Mouse (Mus musculus): ENCODE measurements at regions not wholly inside any gene's neighbourhood (a gene's known extent, or its start where the extent isn't known, plus 50 kb on each side); places are given as distances from the start of the nearest gene placed in this dataset.
A peak's percentile ranks its signal among the peaks of the same experiment; 100 is the strongest.

DNA sequence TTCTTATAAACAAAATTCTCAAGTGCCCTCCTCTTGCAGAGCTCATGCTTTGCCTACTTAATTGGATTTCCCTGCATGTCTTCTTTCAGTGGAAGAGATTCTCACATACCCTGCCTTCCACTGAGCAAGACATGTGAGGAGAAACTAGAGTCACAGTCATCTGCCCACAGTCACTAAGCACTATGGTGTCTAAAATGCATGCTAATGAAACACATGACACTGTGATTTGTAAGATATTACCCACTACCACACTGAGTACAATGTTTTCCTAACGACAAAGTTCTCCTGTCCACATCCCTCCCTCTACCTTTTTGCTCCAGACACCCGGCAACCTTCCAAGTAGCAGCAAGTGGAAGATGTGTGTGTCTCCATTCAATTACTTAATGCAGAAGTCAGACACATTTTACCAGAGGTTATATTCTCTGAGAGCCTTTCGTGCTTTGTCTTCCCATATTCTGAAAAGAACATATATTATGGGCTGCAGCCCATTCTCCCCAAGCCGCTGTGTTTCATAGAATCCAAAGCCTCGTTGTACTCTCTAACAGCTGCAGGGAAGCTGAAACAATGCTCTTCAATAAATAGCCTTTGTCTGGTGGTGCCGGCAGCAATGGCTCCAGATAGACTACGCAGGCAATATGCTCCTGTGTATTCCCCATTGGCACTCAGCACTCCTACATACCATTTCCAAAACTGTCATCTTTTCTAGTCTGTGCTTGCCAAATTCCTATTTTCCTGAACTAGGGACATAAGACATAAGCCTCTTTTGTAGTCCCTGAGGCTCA is 670.7 kb downstream of the Poteg start:
- DNase-seq, result no peak

DNA sequence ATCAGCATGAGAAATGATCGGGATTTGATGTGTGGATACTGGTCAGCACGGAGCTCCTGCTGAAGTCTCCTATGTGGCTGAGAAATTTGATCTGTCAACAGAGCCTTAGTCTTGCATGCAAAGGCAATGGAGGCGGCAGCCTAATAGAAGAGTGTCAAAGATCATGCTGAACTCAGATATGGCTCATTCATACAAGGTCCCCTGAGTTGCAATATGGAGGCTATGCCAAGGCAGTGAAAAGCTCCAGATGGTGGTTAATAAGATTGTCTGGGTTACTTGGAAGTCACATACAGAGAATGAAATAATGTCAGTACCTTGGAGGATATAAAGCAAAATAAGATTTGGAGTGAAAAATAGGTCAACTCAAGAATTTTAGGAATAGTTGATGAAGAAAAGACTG is 677.6 kb downstream of the Poteg start:
- DNase-seq, result no peak

DNA sequence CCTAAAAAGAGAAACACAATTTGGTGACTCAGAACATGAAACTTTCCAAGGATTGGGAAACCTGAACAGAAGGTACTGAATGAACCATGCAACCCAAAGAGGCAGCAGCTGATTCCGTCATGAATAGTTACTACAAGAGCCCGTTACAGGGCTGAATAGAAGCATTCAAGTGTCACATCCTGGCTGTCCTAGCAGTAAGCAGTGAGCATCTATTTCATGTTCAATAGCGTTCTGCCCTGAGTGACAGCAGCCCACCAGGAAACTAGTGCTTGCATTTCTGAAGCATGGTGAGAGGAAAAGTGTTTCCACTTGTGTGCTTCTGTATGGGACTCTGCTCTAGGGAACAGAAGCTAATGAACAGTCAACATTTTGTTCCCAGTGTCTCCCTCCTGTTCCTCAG is 694.4 kb downstream of the Poteg start:
- DNase-seq, result no peak

DNA sequence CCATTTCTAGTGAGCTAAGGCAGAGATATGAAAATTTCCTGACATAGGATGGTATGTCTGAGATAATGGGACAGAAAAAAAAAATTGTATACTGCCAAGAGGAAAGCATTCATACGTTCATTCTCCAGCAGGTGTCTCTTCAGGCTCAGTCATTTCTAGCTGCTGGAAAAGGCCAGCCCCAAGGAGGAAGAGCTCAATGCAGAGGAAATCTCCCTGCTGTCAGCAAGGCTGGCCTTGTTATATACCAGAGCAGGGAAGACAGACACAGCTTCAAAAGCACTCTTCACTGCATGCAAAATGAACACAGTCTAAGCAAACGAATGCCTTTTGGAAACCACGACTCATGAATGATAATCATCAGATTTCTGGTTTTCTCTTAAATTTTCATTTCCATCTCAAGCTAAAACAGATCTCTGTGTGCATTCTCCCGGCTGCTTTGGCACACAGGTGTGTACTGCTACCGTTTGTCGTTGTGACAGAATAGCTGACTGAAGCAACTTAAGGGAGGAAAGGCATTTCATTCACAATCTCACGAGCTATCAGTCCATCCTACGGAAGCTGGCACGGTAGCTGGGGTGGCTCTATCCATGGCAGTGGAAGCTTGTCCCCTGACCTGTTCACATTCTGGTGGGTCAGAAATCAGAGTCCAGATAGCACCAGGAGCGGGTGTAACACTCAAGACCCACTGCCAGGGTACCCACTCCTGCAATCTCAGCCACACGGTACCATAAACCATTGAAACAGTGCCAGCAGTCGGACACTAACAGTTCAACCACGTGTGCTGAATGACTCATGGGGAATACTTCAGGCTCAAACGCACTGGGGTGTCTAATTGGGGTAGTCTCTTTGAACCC is 701.4 kb downstream of the Poteg start:
- DNase-seq, result peak in 1 of 2 experiments; percentile 2

DNA sequence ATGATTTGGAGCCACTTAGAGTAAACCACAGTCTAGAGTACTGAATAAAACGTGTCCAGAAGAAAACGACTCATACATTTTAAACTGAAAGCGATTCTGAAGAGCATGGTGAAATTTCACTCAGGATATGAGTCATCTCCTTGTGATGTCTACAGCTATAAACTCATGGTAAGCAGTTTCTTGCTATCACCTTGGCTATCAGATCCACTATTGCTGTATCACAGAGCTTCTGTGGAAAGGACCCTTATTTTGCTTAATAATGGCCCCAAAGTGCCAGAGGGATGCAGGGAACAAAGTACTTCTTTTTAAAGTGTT is 701.9 kb downstream of the Poteg start:
- no peak for DNase-seq

DNA sequence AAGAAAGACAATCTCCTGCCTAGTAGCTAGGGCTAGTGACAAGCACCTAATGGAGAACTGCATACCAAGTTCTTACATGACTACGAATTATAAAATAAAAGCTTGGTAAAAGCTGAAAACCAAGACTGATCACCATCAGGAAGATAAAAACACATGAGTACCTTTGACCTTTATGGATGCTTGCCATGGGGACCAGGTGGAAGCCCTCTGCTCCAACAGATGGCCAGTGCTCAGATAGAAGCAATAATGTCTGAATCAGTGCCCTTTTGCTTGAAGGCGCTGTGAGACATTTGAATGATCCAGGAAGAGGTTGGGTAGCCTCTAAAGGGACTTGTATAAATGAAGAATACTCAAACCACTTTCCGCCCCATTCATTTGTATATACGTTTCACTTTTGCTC is 713.2 kb downstream of the Poteg start:
- DNase-seq, result no peak

DNA sequence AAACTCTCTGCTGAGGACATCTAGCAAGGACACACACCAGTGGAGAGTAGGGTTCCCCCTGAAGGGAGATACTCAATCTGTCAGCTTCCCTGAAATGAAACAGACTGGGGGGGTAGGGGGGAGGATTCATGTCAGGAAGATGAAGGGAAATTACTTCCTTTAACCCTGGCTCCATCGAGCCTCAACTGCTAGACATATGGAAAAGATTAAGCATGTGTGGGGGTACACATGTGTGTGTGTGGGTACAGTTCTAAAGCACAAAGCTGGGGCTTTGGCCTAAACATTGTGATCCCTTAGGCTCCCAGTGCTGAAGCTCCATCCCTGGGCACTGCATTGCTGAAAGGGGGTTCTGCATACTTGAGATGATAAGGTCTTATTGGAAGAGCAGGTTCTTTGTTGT is 720.6 kb downstream of the Poteg start:
- no peak for DNase-seq

DNA sequence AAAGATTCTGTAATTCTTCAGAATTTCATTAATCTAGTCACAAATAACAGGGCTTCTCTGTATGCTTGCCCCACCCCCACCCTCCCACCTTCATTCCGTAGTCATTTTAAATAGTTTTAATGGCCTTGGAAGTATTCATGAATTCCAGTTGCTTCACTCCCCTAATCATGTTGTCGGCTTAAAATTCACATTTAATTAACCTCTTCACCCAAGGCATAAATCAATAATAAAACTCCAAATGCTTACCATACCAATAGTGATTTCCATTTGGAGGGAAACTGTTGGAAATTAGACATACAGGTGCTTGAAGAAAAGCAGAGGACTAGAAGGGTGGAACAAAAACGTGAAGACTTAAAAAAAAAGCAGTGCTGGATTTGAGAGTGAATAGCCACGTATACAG is 724.0 kb downstream of the Poteg start:
- no peak for DNase-seq

DNA sequence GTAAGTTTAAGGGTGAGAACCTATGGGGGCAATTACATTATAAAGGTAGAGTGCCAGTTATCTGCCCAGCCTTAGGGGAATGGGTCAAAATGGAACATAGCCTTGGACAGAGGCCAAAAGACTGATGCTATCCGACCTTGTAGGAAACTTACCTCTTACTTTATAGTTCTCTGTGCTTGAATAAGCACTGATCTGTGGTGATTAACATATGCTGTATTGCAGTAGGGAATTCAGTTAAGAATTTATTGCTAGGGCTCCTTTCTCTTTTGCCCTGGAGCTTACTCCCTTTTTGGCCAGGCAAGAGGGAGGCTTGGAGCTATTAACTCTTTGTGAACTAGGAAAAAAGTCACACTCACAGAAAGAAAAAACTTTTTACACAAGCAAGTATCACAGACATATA is 748.5 kb downstream of the Poteg start:
- peak in 1 of 2 experiments; percentile 11 for DNase-seq

DNA sequence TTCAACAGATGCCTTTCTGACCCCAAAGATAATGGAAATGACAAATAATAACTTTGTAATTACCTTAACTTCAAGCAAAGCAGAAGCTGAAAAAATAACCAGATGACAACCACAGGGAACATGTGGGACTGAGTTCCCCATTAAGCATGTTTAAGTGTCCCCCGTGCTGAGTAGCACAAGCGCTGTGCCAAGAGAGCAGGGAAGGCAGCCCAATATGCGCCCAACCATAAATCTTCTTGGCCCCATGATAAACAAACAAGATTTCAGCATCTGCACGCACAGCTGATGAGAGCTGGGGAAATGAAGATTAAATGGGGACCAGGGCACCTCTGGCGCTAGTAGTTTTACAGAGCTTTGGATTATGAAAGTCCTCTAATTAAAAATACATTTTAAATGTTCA is 788.1 kb downstream of the Poteg start:
- no peak for DNase-seq

DNA sequence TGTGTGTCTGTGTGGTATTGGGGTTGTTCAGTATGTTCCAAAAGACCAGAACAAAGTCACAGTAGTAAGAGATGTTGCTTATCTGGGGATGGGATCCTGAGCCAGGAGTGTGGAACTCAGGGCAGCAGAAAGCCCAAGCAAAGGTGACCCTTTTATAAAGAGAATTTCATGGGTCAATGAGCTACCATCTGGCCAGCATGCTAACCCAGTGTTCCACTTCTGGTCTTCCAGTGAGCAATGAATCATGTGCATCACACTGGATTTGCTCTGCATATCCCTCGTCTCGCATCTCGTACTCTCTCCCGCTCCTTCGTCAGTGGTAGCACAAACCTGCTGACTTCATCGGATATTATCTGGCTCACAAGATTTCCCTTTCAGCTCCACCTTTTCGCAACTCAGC is 791.9 kb downstream of the Poteg start:
- no peak for DNase-seq

DNA sequence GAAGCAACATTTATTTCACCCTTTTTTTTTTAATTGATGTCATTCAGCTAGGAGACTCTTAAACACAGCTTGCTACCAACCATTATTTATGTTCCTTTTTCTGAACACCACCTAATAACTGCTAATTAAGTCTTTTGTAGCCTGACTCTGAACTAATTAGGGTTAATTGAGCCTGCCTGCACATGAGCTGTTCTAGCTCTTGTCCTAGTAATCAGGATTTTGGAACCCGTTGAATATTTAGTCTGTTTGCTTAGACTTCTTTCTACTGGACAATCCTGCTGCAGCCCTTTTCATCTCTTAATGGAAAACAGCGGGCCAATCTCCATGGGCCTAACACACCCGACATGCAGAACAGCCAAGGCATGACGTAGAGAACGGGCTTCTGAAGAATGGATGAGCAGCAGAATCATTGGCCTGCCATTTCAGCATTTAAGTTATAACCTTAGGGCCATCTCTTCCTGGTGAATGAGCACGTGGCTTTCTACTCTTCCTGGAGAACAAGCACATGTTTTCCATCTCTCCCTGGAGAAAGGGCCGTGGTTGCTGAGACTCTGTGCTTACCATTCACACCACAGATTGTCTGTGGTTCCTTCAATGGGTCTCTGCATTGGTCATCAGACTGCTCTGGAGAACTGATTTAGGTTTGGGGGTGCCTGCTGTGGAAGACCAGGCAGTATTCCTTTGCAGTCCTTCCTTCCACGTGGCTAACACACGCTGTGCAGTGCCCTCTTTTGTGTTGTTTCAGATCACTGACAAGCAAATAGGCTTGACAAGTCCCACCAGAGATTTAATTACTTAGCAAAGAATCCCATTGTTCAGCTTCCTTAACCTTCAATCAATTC is 805.1 kb downstream of the Poteg start:
- no peak for DNase-seq

DNA sequence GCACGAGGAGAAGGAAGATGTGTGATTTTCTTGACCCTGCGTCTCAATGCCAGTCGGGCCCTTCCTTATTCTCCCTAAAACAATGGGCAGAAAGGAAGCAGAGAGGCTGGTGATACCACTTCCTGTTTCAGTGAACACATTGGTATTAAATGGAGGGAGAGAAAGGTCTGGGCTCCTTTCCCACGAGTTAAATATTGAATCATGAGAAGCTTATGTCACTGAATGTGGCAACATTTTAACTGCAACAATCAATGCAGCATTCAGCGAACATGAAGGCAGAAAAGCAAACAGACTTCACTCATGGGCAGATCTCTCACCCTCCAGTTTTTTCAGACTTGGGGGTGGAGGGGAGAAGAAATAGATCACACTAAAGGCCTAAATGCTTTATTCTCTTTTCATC is 819.8 kb downstream of the Poteg start:
- no peak for DNase-seq

DNA sequence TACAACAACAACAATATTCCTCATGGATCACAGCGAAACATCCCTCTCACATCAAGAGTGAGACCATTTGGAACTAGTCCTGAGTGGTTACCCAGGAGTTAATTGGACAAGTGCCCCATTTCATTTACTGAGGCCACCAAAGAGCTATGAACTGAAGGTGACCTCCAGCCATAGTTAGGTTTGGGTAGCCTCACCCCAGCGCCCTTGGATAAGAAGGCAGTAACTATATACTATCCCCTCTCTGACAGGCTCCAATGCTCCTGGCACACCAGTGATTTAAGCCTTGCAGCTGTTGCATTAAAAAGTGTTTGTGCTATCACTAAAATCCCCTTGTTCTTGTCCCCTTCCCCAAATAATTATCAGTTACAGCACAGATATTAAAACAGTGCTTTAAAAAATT is 836.8 kb downstream of the Poteg start:
- no peak for DNase-seq

DNA sequence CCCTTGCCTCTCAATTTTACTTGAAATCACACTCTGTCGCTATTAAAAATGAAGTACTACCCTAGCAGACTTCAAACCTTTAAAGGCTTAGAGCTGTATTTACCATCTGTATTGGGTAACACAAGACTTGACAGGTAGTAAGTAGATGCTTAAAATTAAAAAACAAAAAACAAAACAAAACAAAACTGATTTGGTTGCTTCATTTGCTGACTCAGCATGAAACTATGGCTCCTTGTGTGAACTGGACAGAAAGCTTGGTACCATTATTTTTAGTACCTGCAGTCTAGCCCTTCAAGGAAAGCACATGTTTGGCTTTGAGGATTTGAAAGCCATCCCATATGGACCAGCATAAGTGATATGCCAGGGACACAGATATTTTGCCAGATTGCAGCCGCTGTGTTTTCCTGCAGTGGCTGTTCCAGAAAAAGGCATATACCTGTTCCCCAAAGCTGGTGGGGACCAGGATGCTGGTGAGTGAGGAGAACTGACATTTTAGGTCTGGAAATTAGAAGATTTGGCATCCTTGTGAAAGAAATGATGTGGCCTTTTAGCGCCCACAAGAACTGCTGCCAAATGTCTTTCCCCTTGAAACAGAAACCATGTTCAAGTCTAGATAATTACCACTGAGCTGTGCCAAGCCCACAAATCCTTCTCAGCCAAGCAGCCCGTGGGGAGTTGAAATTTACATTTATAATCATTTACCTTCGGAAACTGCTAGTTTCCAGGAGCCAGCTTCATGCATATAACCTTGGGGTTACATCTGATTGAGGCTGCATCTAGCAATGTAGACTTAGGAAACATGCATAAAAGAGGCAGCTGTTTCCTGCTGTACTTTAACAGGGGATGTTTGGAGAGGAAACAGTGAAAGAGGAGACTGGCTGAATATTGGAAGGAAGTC is 851.7 kb downstream of the Poteg start:
- peak; percentile 13 to 26 for DNase-seq

DNA sequence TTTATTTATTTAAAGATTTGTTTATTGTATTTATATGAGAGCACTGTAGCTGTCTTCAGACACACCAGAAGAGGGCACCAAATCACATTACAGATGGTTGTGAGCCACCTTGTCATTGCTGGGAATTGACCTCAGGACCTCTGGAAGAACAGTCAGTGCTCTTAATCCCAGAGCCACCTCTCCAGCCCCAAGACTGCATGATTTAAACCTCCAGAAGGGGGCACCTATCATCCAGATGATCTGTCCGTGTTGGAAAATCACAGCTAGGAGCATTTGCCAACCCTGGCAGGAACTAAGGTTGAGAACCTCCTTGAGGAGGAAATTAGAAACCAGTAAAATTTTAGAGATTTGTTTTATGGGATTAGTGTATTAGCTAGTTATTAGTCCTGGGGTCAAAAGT is 869.6 kb downstream of the Poteg start:
- peak in 1 of 2 experiments; percentile 10 for DNase-seq

DNA sequence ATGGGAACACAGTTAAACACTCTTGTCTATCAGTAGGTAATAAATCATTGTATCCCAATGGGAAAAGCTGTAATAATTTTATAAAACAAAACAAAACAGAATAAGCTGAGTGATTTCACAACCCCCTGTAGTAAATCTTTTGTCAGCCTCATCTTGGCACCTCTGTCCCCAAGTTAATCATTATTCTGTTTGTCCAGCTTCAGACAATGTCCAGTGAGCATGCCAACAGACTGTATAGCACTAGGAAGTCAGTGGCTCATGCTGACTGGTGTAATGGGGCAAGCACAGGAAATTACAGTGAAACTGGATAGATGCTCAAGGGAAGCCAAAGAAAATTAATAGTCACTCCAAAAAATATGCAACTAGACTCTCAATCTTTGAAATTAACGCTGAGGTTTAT is 885.9 kb downstream of the Poteg start:
- peak; percentile 17 to 30 for DNase-seq

DNA sequence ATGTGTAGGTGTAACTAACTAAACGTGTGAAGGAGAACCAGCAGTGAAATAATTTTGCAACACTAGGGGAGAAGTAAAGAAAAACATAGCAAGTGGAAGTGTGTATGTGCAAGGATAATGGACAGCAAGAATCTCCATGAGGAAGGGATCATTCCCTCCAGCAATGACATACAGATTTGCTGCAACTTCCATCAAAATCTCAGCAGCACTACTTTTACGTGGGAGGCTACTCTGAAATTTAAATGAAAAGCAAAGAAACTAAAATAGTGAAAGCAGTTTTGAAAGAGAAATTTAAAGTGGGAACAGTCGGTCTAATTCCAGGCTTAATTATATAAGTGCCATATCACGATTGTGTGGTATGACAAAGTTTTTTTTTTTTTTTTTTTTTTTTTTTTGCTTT is 890.0 kb downstream of the Poteg start:
- no peak for DNase-seq

DNA sequence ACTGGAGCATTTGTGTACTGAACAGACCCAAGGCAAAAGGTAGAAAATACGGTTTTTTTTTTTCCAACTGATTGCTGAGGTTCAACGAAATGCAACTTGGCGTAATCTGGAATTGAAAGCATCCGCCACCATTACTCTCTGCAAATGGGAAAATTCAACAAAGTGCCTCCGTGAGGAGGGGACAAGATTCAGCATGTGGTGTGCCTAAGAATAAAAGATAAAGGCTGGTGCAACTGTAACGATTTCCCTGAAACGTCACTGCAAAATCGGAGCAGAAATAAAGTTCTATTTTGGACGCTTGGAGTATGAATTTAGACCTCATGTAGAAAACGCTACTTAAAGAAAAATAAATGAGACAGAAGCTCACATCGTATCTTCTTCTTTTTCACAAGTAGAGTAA is 893.8 kb downstream of the Poteg start:
- DNase-seq, result no peak

DNA sequence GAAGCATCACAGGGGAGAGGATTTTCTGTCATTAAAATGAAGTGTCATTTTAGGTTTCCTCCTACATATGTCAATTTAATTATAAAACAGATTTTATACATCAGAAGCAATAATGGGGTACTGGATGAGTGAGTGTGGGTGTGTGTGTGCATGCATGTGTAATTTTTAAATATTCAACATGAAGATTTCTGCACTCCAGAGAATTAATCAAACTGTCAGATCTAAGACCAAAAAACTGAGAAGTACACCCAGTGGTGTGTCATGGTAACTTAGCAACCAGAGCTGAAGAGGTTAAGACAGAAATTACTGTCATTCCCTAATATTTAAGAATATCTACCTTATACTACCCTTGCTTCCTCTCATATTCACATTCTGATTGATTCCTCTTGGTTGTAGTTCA is 919.0 kb downstream of the Poteg start:
- no peak for DNase-seq

DNA sequence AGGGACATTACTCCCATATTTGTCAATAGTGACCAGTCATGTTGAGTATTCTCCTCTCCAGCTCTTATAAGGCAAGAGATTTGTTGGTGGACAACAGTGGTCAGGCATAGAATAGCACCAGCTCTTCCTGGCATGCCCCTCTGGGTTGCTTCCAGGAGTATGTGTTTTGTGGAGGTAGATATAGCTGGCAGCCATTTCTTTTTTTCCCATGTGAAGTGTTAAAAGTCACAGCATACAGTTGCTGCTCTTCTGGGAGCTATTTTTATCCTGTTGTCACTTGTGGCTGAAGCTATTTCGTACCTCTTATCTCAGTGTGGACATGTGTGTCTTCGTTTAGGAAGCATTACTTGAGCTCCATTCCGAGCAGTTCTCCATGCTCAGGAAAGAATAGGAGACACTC is 919.9 kb downstream of the Poteg start:
- DNase-seq, result no peak

DNA sequence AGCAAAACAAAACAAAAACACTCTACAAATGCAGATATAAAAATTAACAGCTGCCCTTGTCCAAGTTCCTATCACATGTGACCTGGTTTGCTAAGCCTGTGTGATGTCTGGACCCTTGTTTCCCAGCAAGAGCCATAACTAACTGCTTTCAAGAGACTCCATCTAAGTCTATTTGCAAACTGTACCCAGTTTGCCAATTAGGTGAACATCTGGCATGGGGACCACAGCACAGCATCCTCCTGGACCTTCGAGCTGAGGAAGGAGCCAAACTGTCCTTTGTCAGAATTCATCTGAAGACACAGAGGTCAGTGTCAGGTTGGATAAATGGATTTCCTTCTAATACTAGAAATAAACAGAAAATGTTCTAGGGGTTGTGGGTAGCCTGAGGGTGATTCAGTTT is 924.3 kb downstream of the Poteg start:
- DNase-seq, result no peak

DNA sequence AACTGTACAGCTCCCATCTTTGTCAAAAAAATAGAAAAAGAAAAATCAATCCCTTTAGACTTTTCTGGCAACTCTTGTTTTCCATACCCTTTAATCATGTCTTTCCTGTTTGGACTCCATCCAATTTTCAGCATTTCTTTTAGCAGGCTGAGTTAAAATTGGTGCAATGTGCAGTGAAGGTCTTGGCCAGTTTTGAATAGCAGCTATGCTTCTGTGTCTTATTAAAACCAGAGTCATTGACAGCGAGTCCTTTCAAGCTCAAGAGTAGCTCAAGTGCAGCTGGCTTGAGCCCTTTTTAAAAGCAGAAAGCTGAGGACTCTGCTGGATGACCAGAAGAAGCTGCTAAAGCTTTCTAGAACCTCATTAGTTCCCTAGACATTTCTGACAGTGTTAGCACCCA is 952.7 kb downstream of the Poteg start:
- no peak for DNase-seq

Data from kidney, adult 8-10 months (tissue).